Mouse (Mus musculus): ENCODE data around the gene Ptdss2. TPM values are rescaled to one million over a fixed set of nuclear protein-coding genes. Genes with fewer than 3 reads are reported as not detected.

The Ptdss2 gene
- 10 to 100 TPM; 39.5 to 57.5 (median 54.0) TPM for total RNA-seq (2022)

DNA sequence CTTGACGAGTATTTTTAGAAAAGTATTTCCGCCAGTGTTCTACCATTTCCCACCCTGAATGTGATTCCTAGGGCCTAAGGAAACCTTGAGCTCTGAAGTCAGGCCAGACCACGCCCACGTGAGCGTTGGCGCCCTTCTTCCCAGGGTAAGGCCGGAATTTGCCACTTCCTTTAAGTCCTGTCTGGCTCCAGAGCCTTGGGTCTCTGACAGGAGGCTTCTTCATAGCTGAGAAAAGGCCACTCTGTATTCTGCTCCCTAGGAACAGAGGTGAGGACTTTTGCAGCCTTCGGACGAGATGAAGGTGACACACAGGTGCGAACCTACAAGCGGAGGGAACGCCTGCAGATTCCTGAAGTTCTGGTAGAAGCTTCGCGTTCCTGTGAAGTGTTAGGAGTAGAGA lies at the start of gene Ptdss2:
Ptdss2 (plus strand) TSS at position 138 of the 400 bp plus-strand sequence.
- no peak for DNase-seq (ENCODE audit: low spot score in 2 of 2)

DNA sequence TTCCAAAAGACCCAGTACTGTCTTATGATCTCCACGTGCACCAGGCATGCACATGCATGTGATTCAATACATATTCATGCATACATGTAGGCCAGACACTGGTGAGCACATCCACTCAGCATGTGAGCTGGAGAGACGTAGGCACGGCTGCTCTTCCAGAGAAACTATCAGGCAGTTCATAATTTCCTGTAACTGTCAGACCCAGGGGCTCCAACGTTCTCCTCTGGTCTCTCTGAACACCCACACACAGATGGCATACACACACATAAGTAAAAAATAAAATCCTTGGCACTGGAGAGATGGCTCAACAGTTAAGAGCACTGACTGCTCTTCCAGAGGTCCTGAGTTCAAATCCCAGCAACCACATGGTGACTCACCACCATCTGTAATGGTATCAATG lies 48.4 kb upstream of the Ptdss2 start:
- DNase-seq (ENCODE audit: low spot score in 2 of 2): no peak

DNA sequence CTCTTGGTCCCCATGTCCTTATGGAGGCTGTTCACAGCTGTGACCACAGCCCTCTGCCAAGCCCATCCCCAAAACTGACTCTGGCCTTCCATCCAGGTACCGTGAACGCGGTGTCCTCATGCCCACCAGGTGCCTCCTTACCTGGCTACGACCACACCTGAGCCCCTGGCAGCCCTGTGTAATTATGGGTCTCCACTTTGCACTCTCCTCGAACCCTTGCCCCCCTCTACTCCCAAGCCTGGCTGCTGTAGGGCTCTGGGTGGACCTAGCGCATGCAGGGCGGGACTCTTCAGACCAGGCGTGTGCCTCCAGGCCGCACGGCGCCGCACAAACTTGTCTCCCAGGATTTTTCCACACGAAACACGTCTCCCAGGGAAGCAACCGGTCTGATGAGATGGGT lies 44.3 kb upstream of the Ptdss2 start, which contains the start of gene Pkp3:
Pkp3 (plus strand) TSS at position 378 of the 400 bp plus-strand sequence.
- no peak for DNase-seq (ENCODE audit: low spot score in 2 of 2)

DNA sequence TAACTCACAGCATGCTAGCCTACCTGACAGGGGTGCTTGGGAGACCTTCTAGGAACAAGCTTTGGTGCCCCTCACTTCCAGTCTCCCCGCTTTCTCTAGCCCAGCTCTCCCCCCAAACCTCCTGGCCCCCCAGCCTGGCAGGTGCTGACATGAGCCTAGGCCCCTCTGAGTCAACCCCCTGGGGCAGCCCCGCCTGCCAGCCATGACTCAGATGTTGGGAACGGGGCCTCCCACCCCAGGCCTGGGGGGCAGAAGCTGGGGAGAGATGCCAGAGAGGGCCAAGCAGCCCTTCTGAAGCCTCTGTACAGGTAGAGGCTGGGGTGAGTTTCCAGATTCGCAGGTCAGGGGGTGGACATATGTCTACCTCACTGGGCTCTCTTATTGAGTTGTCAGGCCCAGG lies 43.3 kb upstream of the Ptdss2 start:
- no peak for DNase-seq (ENCODE audit: low spot score in 2 of 2)

DNA sequence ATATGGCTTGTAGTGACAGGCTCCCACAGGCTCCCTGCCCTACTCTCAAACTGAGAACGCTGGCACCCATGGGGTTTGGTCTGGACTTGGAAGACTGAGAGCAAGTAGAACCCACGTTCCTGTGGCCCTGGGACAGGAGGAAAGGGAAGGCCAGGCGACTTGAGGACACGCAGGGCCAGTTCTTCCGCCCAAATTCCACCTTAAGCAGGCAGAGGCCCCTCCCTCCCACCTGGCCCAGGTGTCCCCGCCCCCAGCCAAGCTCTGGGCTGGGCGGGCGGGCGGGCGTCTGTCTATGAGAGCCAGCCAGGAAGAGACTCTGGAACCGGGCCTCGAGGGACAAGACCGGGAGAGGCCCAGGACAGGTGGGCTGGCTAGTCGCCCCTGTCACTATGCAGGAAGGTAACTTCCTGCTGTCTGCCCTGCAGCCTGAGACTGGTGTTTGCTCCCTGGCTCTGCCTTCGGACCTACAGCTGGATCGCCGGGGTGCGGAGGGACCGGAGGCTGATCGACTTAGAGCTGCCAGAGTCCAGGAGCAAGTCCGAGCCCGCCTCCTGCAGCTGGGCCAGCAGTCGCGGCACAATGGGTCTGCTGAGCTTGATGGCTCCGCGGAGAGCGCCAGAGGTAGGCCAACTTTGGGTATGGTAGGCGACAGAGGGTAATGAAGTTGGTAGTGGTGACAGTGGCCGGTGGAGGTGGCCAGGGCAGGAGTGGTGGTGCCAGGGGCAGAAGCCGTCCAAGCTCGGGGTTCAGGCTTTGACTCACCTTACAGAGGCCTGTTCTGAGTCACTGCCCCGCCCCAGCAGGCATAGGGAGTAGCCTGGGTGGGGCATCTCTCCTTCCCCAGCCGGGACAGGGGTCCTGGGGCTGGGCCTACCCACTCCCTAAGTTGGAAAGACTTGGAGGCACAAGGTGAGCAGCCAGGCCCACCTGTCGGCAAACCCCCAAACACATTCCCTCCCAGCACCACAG lies 42.4 kb upstream of the Ptdss2 start:
- no peak for DNase-seq (ENCODE audit: low spot score in 2 of 2)

DNA sequence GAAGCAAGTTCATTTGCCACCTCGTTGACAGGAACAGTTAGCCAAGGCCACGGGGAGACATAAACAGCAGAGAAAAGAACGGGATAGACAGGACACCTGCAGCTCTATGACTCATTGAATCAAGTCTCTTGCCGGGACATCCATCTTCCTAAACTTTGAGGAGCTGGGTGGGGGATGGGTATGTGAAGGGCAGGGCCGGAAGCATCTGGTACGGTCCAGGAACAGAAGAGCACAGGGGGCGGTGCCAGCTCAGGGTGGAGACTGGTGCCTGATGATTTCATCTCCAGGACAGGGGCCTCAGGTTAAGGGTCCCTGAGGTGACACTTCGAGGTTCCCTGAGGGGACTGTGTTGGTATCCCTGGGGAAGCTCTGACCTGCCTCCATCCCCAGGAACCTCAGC lies 34.3 kb upstream of the Ptdss2 start:
- DNase-seq (ENCODE audit: low spot score in 2 of 2): no peak

DNA sequence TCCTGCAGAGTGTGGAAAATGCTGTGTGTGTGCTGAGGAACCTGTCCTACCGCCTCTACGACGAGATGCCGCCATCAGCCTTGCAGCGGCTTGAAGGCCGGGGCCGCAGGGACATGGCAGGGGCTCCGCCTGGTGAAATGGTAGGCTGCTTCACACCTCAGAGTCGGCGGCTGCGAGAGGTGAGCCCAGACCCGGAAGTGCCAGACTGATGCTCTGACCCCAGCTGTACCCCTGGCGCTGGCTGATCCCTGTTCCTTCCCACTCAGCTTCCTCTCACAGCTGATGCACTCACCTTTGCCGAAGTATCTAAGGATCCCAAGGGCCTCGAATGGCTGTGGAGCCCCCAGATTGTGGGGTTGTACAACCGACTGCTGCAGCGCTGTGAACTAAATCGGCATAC lies 33.7 kb upstream of the Ptdss2 start:
- no peak for DNase-seq (ENCODE audit: low spot score in 2 of 2)

DNA sequence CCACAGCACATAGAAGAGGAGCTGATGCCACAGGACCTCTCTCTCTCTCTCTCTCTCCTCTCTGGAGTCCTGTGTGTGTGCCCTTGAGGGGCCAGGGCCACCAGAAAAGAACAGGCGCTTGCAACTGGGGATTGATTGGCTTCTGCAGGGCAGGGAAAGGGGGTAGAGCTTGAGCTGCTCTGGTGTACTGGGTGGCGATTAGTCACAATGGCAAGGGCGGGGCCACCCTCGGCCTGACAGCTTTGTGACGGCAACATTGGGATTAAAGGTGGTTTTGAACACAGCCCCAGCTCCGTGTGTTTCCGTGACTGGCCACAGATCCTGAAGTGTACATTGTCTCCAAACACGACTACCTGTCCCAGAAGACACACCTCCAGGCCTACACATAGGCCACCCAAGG lies 32.0 kb upstream of the Ptdss2 start:
- DNase-seq (ENCODE audit: low spot score in 2 of 2): no peak

DNA sequence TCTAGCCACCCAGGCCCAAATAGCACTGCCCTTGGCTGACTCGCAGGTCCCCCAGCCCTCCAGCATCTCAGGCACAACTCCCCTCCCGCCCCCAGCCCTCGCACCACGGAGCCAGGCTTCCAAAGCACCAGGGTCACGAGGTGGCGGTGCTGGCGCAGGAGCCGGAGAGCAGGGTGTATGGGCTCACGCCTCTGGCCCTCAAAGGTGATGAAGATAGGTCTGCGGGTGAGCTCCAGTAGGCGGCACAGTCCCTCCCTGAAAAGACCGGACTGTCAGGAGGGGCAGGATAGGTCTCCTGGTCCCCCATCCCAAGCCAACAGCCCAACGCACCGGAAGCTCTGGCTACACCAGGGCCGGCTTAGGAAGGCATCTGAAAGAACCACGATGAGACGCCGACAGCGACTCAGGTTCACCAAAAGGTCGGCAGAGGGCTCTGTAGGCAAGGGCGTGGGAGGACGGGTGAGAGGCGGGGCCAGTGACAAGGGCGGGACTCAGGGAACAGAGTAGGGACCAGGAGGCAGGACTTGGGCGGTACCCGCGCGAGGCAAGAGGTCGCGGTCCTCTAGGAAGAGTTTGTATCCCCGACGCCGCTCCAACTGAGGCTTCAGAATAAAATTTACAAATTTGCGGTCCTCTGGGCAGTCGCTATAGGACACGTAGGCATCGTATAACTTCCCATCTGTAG lies 30.0 kb upstream of the Ptdss2 start:
- peak; percentile 32 to 48 for DNase-seq (ENCODE audit: low spot score in 2 of 2)

DNA sequence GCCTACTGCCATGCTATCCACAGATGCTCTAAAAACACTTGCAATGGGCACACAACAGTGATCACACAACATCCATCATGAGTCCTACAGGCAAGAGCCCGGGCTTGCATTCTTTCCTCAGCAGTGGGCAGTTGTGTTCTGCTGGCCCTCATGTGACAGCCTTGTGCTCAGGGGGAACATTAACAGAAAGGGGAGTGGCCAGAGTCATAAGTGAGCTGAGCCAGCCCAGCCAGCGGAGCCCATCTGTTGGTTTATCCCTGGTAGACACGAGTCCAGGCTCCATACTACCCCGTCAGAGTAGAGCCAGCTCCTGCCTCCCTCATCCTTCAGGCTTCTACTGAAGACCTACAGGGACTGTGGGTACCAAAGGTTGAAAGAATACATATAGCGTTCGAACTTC lies 28.2 kb upstream of the Ptdss2 start:
- no peak for DNase-seq (ENCODE audit: low spot score in 2 of 2)

DNA sequence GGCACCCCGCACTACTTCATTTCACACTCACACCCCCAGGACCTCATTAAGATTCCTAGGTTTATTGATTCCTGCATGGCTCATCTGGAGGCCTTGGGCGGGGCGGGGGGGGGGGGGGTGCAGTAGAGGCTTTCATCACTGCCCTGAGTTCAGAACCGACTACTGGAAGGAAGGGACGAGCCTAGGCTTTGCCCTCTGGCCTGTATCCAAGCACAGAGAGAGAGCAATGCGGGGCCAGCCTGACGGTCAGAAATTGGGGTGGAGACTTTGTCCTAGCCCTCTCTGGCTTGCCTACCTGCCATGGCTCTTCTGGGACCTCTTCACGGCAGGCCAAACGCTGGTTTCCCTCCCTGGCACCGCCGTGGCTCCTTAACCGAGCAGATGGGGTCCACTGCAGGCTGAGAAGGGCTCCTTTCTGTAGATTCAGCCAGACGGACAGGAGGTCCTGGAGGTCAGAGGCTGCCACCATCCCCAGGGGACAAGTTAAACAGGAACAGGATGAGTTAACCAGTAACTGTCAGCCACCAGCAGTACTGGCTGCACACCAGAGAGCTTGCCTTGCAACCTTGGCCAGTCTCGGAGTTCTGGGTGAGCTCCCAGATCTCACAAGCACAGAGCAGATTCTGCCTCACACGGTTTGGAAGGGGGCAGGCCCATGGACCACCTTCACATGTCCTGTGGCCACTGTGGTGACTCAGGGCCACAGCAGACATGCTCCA lies 27.5 kb upstream of the Ptdss2 start:
- DNase-seq (ENCODE audit: low spot score in 2 of 2): no peak

DNA sequence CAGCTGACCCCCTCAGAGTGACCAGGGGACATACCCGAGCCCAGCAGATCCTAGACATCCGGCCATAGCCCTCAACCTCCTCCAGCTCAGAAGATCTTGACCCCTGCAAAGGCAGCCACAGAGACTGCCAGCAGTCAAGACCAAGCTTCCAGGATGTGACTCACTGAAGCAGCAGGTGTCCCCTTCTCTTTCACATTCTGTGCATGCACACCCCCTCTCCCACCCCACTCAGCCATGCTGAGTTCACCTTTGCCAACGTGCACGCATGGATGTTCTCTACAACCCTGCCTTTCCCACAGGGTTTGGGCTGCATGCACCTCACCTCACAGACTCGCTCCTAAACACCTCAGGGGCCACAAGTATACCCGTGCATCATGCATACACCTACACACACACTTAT lies 26.2 kb upstream of the Ptdss2 start:
- no peak for DNase-seq (ENCODE audit: low spot score in 2 of 2)

DNA sequence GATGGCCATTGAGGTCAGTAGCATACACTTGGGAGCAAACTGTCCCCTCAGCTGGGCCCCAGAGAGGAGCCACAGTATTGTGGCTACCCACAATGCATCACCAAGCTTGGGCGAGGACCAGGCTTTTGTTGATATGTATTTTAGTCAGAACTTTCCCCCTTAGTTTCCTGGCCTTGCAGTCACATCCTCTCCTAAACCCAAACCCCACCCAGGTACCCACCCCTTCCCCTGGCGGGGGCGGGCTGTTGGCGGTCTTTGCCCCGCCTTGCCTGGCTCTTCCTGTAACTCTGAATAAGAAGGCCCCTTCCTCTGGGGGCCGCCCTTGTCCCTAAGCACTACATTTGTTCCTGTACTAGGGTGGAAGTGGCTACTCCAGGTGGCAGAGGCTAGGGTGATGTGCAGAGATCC lies 25.5 kb upstream of the Ptdss2 start:
- no peak for DNase-seq (ENCODE audit: low spot score in 2 of 2)

DNA sequence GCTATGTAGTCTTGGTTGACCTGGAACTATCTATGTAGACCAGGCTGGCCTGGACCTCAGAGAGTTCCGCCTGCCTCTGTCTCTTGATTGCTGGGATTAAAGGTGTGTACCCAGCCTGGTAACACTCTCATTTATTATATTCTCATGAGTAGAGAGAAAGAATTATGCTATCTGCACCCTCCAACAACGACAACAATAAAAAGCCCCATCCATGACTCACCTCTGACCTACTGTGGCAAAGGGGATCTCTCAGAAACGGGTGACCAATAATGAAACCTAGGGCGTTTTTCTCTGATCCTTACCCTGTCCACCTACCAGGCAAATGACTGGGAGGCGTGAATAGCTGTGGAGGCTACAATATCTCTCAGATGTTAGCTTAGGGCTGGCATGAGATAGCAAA lies 25.0 kb upstream of the Ptdss2 start:
- DNase-seq (ENCODE audit: low spot score in 2 of 2): no peak

DNA sequence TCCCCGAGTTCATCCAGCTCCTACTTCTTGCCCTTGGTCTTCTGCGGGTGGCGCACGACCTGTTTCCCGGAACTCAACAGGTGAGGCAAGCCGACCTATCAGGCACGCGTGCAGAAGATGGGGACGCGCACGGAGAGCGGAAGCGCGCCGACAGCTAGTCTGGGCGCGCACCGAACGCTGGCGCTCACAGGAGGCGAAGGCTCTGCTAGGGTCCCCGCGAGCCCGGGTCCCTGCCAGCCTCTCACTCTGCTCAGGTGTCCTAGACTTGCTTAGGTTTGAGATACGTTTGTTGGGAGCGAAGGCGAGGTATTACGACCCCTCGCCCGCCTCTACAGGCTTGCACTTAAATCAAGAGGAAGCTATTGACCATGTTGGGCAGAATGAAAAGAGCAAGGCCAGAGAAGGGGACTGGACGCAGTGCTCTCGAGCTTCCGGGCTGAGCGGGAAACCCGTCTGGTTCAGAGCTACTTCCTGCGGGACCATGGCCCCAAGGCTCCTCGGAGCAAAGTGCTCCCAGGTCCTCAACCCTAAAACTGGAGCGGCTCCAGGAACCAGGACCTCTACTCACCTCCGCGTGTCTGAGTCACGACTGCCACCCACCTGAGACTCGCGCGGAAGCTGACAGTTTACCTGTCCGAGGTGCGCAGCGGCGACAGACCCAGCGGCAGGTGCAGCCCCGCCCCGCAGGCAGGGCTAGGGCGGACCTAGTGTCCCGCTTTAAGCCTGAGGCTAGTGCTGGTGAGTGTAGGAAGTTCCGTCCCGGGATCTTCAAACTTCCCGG lies 22.1 kb upstream of the Ptdss2 start, which contains the start of gene Sigirr:
Sigirr (minus strand) TSS at position 662 of the 781 bp plus-strand sequence.
- DNase-seq (ENCODE audit: low spot score in 2 of 2): no peak

DNA sequence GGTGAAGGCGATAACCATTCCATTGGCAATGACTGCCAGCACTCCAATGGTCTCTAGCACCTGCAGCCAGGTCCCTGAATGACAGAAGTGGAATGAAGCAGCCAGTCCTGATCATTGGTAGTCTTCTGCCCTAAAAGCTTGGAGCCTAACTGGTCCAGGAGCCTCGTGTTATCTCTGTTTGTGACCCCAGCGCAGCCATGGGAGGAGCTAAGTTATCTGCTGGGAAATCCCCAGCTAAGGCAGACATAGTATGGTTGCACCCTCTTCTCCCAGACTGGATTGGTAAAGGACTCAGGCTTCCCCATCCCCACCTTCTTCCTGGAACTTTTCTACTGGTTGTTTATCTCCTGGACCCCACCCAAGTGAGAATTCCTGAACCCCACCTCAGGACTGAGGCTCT lies 19.0 kb upstream of the Ptdss2 start:
- no peak for DNase-seq (ENCODE audit: low spot score in 2 of 2)

DNA sequence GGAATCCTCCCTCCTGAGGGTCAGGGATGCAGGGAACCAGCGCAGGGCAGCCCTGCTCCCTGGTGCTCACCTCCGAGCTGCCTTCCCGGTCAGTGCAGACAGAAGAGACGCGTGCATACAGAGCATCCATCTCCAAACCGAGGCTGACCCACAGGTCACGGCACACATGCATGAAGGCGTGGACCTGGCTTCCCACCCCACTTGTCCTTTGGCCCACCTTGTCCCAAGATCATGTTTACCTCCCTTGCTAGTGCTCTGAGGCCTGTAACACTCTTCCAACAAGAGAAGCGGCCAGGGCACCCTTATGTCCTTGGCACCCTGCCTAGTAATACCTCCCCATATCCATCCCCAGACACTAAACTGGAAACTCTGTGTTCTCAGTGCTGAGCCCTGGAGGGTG lies 6.3 kb upstream of the Ptdss2 start:
- DNase-seq (ENCODE audit: low spot score in 2 of 2): no peak

DNA sequence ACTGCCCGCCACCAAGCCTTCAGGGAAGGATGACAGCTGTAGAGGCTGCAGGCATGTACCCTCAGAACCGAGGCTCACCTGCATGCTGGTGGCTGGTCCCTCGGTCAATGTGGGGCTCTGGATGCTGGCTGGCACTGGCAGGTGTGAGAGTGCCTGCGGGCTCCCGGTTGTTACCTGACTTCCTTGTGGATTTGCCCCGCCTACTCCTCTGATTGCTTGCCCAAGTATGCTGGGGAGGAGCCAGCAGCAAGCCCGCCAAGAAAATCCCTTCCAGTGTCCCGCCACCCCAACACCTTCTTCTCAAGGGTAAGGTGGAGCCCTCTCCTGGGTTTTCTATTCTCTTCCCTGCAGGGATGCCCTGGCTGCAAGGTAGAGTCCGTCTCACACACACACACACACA lies 4.5 kb upstream of the Ptdss2 start, which contains the start of gene Ano9:
Ano9 (minus strand) TSS at position 171 of the 400 bp plus-strand sequence.
- no peak for DNase-seq (ENCODE audit: low spot score in 2 of 2)

DNA sequence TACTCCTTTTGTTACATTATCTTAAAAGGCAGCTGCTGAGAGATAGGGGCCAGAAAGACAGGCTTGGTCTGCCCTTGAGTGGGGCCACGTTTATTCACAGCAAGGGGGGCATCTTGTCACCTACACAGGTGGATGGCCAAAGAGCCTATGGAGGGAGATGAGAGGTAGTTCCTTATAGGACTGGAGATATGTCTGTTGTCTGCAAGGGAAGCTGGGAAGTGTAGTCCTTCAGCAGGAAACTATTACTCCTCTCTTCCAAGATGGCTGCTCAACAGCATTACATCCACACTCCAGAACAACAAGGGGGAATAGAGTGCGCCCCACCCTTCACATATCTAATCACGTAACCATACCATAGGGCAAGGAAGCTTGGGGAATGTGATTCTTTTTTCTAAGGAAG lies 2.7 kb upstream of the Ptdss2 start:
- DNase-seq (ENCODE audit: low spot score in 2 of 2): no peak

DNA sequence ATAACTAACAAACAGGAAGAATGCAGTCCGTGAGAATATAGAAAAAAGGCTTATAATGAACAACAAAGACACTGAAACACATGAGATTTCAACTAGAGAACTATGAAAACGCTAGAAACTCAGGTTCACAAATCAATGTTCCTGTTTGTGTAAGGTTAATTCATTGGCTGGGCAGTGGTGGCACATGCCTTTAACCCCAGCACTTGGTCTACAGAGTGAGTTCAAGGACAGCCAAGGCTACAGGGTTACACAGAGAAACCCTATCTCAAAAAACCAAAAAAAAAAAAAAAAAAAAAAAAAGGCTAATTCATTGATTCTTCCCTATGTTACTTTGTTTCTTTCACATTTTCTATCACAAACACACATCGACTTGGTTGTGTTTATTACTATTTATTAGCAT lies 1.6 kb upstream of the Ptdss2 start:
- DNase-seq (ENCODE audit: low spot score in 2 of 2): no peak

DNA sequence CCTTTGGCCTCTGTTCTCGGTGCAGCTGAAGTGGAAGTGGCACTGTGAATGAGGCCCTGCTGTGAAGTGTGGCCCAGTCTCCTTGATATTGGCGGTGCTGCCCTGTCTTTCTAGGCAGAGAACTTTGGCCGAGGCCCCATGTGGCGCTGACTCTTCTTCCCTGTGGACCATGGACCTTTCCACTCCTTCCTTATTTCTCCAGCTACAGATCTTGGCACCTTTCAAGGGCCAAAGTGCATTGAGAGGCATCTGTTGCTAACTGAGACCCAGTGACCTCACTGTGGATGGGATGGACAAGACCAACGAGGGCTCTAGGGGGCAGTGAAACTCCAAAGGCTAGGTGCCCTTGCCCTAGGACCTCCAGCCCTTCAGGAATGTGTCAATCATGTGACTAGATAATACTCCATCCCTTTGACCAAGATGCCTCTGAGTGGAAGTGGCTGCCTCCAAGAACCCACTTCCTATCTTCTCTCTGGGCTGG lies 1.1 kb upstream of the Ptdss2 start:
- DNase-seq (ENCODE audit: low spot score in 2 of 2): no peak

All from layer of hippocampus, adult 8-10 months (tissue).